10 mouse cellular contexts compared by ENCODE assay signal in genomic region chr13:90152536-90153273, GRCm38 (mm10).
DNase-seq lines count a peak whose midpoint lies in the region; ATAC-seq and TF ChIP-seq lines count a peak whose summit lies in the region.
"Had no signal": no experiment of that assay in that cellular context is flagged by ENCODE, and none has a peak within 500 bp of the region (broad histone marks: within the 10 kb centered on the region; RNA-seq: fewer than 3 reads in every experiment).

No protein-coding gene starts in this region.

- TF ChIP-seq POLR2A in embryonic fibroblast, embryonic 13.5 days (IDR thresholded peaks at IDR 0.05; ENCODE audit: low read depth, low read length) = no peak

- intact Hi-C loops in left cerebral cortex, postnatal 36 days (cut with DNase I) = no loop called here

- H3K9ac ChIP-seq in intestine, embryonic 15.5 days = no peak overlapping the region
- H3K9ac ChIP-seq in intestine, embryonic 16.5 days (ENCODE audit: low read depth, low read length) = no peak overlapping the region
- no peak overlapping the region for H3K9ac ChIP-seq in limb, embryonic 12.5 days (replicated peaks)

- TF ChIP-seq CTCF in embryonic fibroblast, embryonic 13.5 days (IDR thresholded peaks at IDR 0.05; ENCODE audit: borderline replicate concordance, insufficient read depth, low read length) = no peak

- 0 out of 2 replicates have a peak, but pooled peaks have one; percentile 39 for ATAC-seq in intestine, embryonic 15.5 days
- ATAC-seq in intestine, embryonic 16.5 days = no peak
- ATAC-seq in limb, embryonic 12.5 days (ENCODE audit: insufficient number of reproducible peaks, insufficient read depth, low FRiP score, low TSS enrichment, low read depth) = peak; percentile 71; the same call in 1 of the 2 replicates

- H3K36me3 ChIP-seq in intestine, embryonic 15.5 days = no peaks in the 10 kb centered on the region
- no peaks in the 10 kb centered on the region for H3K36me3 ChIP-seq in intestine, embryonic 16.5 days (ENCODE audit: control insufficient read depth, insufficient read depth, low read length)
- no peaks in the 10 kb centered on the region for H3K36me3 ChIP-seq in limb, embryonic 12.5 days

- H3K4me2 ChIP-seq in intestine, embryonic 15.5 days (replicated peaks) = no peak overlapping the region
- no peak overlapping the region for H3K4me2 ChIP-seq in intestine, embryonic 16.5 days (ENCODE audit: low read depth, low read length)
- peak overlapping the region; percentile 26; the same call in 1 of the 2 replicates for H3K4me2 ChIP-seq in limb, embryonic 12.5 days
- H3K4me2 ChIP-seq: heart, embryonic 11.5 days had no signal

- no peaks in the 10 kb centered on the region for H3K27me3 ChIP-seq in intestine, embryonic 15.5 days (replicated peaks)
- H3K27me3 ChIP-seq in intestine, embryonic 16.5 days (replicated peaks; ENCODE audit: control insufficient read depth, insufficient read depth, low read length) = no peaks in the 10 kb centered on the region
- no peaks in the 10 kb centered on the region for H3K27me3 ChIP-seq in limb, embryonic 12.5 days

- 54% methylated on average over 7 of the region's 7 CpGs for WGBS in intestine, embryonic 15.5 days
- 52% methylated on average over 7 of the region's 7 CpGs for WGBS in intestine, embryonic 16.5 days
- WGBS in limb, embryonic 12.5 days = 42% methylated on average over 7 of the region's 7 CpGs

- no peaks in the 10 kb centered on the region for H3K4me1 ChIP-seq in intestine, embryonic 15.5 days (replicated peaks)
- H3K4me1 ChIP-seq in intestine, embryonic 16.5 days (ENCODE audit: control insufficient read depth, insufficient read depth, low read length) = no peaks in the 10 kb centered on the region
- peaks cover 3% of the 10 kb centered on the region; the same call in 1 of the 2 replicates for H3K4me1 ChIP-seq in embryonic fibroblast, embryonic 13.5 days (ENCODE audit: control insufficient read depth, insufficient read depth, low read length)
- H3K4me1 ChIP-seq in limb, embryonic 12.5 days (replicated peaks) = peaks cover 6% of the 10 kb centered on the region

- H3K27ac ChIP-seq in intestine, embryonic 15.5 days = no peak overlapping the region
- H3K27ac ChIP-seq in intestine, embryonic 16.5 days (ENCODE audit: low read length) = no peak overlapping the region
- H3K27ac ChIP-seq in embryonic fibroblast, embryonic 13.5 days (ENCODE audit: insufficient read depth, low read length) = peak overlapping the region; percentile 92
- no peak overlapping the region for H3K27ac ChIP-seq in limb, embryonic 12.5 days

- H3K9me3 ChIP-seq in intestine, embryonic 15.5 days = no peaks in the 10 kb centered on the region
- no peaks in the 10 kb centered on the region for H3K9me3 ChIP-seq in intestine, embryonic 16.5 days (ENCODE audit: control insufficient read depth, low read length)
- H3K9me3 ChIP-seq in limb, embryonic 12.5 days = no peaks in the 10 kb centered on the region

- H3K4me3 ChIP-seq in intestine, embryonic 15.5 days (replicated peaks) = no peak overlapping the region
- no peak overlapping the region for H3K4me3 ChIP-seq in intestine, embryonic 16.5 days (ENCODE audit: low read length)
- H3K4me3 ChIP-seq in embryonic fibroblast, embryonic 13.5 days (ENCODE audit: insufficient read depth, low read length) = no peak overlapping the region
- no peak overlapping the region for H3K4me3 ChIP-seq in limb, embryonic 12.5 days (replicated peaks)

- DNase-seq in 3T3-L1 (ENCODE audit: low read depth, low spot score) = peak; percentile 87
- no peak for DNase-seq in spleen, postnatal 36 days (ENCODE audit: low spot score in 2 of 2)
- no peak for DNase-seq in adrenal gland, postnatal 14 days
- DNase-seq in left cerebral cortex, postnatal 36 days (ENCODE audit: low spot score in 2 of 2) = no peak
- DNase-seq: right cerebral cortex, postnatal 4 days had no signal
